Mouse (Mus musculus): ENCODE results near the gene Zfp385c.

Gene Zfp385c

GRCm38 (mm10) chr11:100692164-100692616 is at the start of gene Zfp385c:
Zfp385c (minus strand) TSS chr11:100692455.
- peak; percentile 46 to 52 for DNase-seq

GRCm38 (mm10) chr11:100741348-100741747 is 49.1 kb upstream of the Zfp385c start:
- DNase-seq: no peak

GRCm38 (mm10) chr11:100738749-100739148 is 46.5 kb upstream of the Zfp385c start:
- no peak for DNase-seq

GRCm38 (mm10) chr11:100738066-100738604 is 45.9 kb upstream of the Zfp385c start, which contains the start of gene Rab5c:
Rab5c (minus strand) TSS chr11:100738215.
- DNase-seq: peak; percentile 96 to 98

- DNase-seq: no peak
These were observed 45.0 kb upstream of the Zfp385c start for GRCm38 (mm10) chr11:100737105-100737733.

- no peak for DNase-seq
These were observed 44.5 kb upstream of the Zfp385c start for GRCm38 (mm10) chr11:100736746-100737080.

- DNase-seq: no peak
These were observed 43.9 kb upstream of the Zfp385c start for GRCm38 (mm10) chr11:100735954-100736745.

- DNase-seq: no peak
These were observed 43.0 kb upstream of the Zfp385c start for GRCm38 (mm10) chr11:100735134-100735865.

- DNase-seq: no peak
These were observed 38.4 kb upstream of the Zfp385c start for GRCm38 (mm10) chr11:100730477-100731205.

- DNase-seq: no peak
These were observed 37.7 kb upstream of the Zfp385c start for GRCm38 (mm10) chr11:100729976-100730375.

GRCm38 (mm10) chr11:100728601-100729000 is 36.3 kb upstream of the Zfp385c start:
- DNase-seq: no peak

- no peak for DNase-seq
These were observed 34.9 kb upstream of the Zfp385c start for GRCm38 (mm10) chr11:100727201-100727600.

- no peak for DNase-seq
These were observed 32.8 kb upstream of the Zfp385c start for GRCm38 (mm10) chr11:100724919-100725512.

GRCm38 (mm10) chr11:100722493-100723028 is 30.3 kb upstream of the Zfp385c start:
- no peak for DNase-seq

- no peak for DNase-seq
These were observed 29.7 kb upstream of the Zfp385c start for GRCm38 (mm10) chr11:100721776-100722492.

- DNase-seq: no peak
These were observed 29.0 kb upstream of the Zfp385c start for GRCm38 (mm10) chr11:100721254-100721653.

GRCm38 (mm10) chr11:100720345-100720744 is 28.1 kb upstream of the Zfp385c start:
- DNase-seq: no peak

- DNase-seq: no peak
These were observed 27.6 kb upstream of the Zfp385c start for GRCm38 (mm10) chr11:100719893-100720292.

- no peak for DNase-seq
These were observed 27.1 kb upstream of the Zfp385c start for GRCm38 (mm10) chr11:100719312-100719711.

- DNase-seq: no peak
These were observed 26.6 kb upstream of the Zfp385c start for GRCm38 (mm10) chr11:100718866-100719265.

- no peak for DNase-seq
These were observed 26.2 kb upstream of the Zfp385c start for GRCm38 (mm10) chr11:100718462-100718861.
